Mouse (Mus musculus): Measurements from ENCODE around the gene Tm6sf2. TPM values are rescaled to one million over a fixed set of nuclear protein-coding genes. Genes with fewer than 3 reads are reported as not detected.

The Tm6sf2 gene
- polyA plus RNA-seq, 1 experiment: 30.2 TPM

GRCm38 (mm10) chr8:70110451-70110850 lies 37.7 kb downstream of the Tm6sf2 start:
- no peaks in the 10 kb centered on the region for H3K27me3 ChIP-seq (replicated peaks; ENCODE audit: control insufficient read depth, insufficient read depth, low read length)
- DNase-seq: no peak

DNA sequence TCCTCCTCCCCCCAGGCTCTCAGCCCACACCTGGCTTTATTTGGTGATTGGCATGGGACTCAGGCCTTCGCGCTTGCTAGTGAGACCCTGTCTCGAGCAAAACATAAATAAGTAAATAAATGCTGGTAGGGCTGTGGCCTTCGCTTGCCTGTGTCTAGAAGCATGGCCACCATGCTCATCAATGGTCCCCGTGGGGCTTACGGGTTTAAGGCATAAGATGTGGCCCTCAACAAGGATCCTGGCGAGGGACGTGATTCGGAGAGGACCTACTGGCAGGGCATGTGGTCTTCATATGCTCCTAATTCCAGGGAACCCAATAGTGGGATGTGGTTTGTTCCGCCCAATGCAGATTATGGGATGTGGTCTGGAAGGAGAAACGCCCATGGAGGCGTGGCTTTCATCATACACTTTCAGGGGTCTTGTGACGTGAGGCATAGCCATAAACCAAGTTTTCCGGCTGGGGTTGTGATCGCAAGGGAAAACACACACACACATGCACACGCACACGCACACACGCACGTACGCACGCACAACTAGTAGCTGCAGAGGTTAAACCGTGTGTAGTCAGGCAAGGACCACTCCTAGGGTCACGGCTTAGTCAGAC lies 38.6 kb downstream of the Tm6sf2 start:
- Histone ChIP-seq H3K36me3 (ENCODE audit: control insufficient read depth, insufficient read depth, low read length) (no peaks in the 10 kb centered on the region), H3K27ac (ENCODE audit: insufficient read depth, low read depth, low read length) (no peak overlapping the region), H3K4me3 (ENCODE audit: insufficient read depth, low read depth, low read length) (no peak overlapping the region), H3K27me3 (replicated peaks; ENCODE audit: control insufficient read depth, insufficient read depth, low read length) (no peaks in the 10 kb centered on the region), H3K4me1 (ENCODE audit: control insufficient read depth, insufficient read depth, low read length) (no peaks in the 10 kb centered on the region)
- 49% methylated on average over 23 of the region's 23 CpGs for WGBS
- no peak for DNase-seq
- TF ChIP-seq POLR2A (IDR thresholded peaks at IDR 0.05; ENCODE audit: low read depth, low read length) (no peak), CTCF (conservative IDR thresholded peaks at IDR 0.05; ENCODE audit: insufficient read depth, insufficient read length, low read depth, low read length) (no peak)

More at GRCm38 (mm10) chr8:70110451-70110850, 37.7 kb downstream of the Tm6sf2 start:
- Histone ChIP-seq H3K4me3 (ENCODE audit: insufficient read depth, low read depth, low read length) (no peak overlapping the region), H3K36me3 (ENCODE audit: control insufficient read depth, insufficient read depth, low read length) (no peaks in the 10 kb centered on the region), H3K4me1 (ENCODE audit: control insufficient read depth, insufficient read depth, low read length) (no peaks in the 10 kb centered on the region), H3K27ac (ENCODE audit: insufficient read depth, low read depth, low read length) (no peak overlapping the region)
- TF ChIP-seq POLR2A (IDR thresholded peaks at IDR 0.05; ENCODE audit: low read depth, low read length) (no peak), CTCF (conservative IDR thresholded peaks at IDR 0.05; ENCODE audit: insufficient read depth, insufficient read length, low read depth, low read length) (no peak)
- 87% methylated on average over 2 of the region's 2 CpGs for WGBS

GRCm38 (mm10) chr8:70112401-70113016 lies 39.8 kb downstream of the Tm6sf2 start:
- Histone ChIP-seq H3K27me3 (replicated peaks; ENCODE audit: control insufficient read depth, insufficient read depth, low read length) (no peaks in the 10 kb centered on the region), H3K27ac (ENCODE audit: insufficient read depth, low read depth, low read length) (no peak overlapping the region), H3K36me3 (ENCODE audit: control insufficient read depth, insufficient read depth, low read length) (no peaks in the 10 kb centered on the region), H3K4me3 (ENCODE audit: insufficient read depth, low read depth, low read length) (no peak overlapping the region), H3K4me1 (ENCODE audit: control insufficient read depth, insufficient read depth, low read length) (no peaks in the 10 kb centered on the region)
- TF ChIP-seq CTCF (conservative IDR thresholded peaks at IDR 0.05; ENCODE audit: insufficient read depth, insufficient read length, low read depth, low read length) (no peak), POLR2A (IDR thresholded peaks at IDR 0.05; ENCODE audit: low read depth, low read length) (no peak)
- WGBS: 7% methylated on average over 43 of the region's 43 CpGs
- no peak for DNase-seq

GRCm38 (mm10) chr8:70114488-70114887 lies 41.8 kb downstream of the Tm6sf2 start:
- Histone ChIP-seq H3K4me1 (ENCODE audit: control insufficient read depth, insufficient read depth, low read length) (no peaks in the 10 kb centered on the region), H3K27ac (ENCODE audit: insufficient read depth, low read depth, low read length) (no peak overlapping the region), H3K27me3 (replicated peaks; ENCODE audit: control insufficient read depth, insufficient read depth, low read length) (no peaks in the 10 kb centered on the region), H3K4me3 (ENCODE audit: insufficient read depth, low read depth, low read length) (no peak overlapping the region), H3K36me3 (ENCODE audit: control insufficient read depth, insufficient read depth, low read length) (no peaks in the 10 kb centered on the region)
- WGBS: 17% methylated on average over 6 of the region's 6 CpGs
- no peak for DNase-seq
- TF ChIP-seq CTCF (conservative IDR thresholded peaks at IDR 0.05; ENCODE audit: insufficient read depth, insufficient read length, low read depth, low read length) (no peak), POLR2A (IDR thresholded peaks at IDR 0.05; ENCODE audit: low read depth, low read length) (no peak)

DNA sequence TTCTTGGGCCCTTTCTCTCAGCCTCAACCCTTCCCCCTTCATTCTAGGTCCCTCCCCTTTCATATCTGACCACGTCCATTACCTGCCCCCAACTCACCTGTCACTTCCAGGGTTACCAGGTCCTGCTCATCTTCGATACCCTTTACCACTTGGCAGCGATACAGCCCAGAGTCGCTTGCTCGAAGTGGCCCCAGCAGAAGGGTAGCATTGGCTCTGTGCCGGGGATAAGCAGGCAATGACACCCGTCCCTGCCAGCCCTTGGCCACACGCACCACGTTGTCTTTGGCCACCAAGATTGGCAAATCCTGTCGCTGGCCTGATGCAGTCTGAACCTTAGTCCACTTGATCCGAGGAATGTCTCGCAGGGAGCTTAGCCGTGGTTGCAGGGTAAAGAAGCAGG lies 42.2 kb downstream of the Tm6sf2 start:
- DNase-seq: no peak
- Histone ChIP-seq H3K4me1 (ENCODE audit: control insufficient read depth, insufficient read depth, low read length) (no peaks in the 10 kb centered on the region), H3K4me3 (ENCODE audit: insufficient read depth, low read depth, low read length) (no peak overlapping the region), H3K27me3 (replicated peaks; ENCODE audit: control insufficient read depth, insufficient read depth, low read length) (no peaks in the 10 kb centered on the region), H3K36me3 (ENCODE audit: control insufficient read depth, insufficient read depth, low read length) (no peaks in the 10 kb centered on the region), H3K27ac (ENCODE audit: insufficient read depth, low read depth, low read length) (no peak overlapping the region)
- 67% methylated on average over 13 of the region's 13 CpGs for WGBS
- no peak for TF ChIP-seq CTCF (conservative IDR thresholded peaks at IDR 0.05; ENCODE audit: insufficient read depth, insufficient read length, low read depth, low read length)
- TF ChIP-seq POLR2A (IDR thresholded peaks at IDR 0.05; ENCODE audit: low read depth, low read length): no peak

DNA sequence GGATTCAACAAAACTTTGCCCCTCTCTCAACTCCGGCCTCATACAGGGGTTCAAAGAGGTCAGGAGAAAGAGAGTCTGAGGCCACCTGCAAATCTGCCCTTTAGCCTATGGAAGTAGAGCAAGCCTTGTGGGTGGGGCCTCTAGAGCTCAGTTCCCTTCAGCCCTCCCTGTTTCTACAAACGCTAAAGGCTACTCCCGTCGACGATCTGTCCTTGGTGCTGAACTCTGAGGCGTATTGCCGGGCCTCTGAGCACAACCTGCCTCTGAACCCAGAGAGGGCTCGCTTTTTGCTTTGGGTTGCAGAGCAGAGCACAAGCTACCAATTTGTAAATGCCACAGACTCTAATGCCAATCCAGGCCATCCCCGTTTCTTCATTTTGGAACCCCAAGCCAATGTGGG lies 44.9 kb downstream of the Tm6sf2 start:
- Histone ChIP-seq H3K27ac (ENCODE audit: insufficient read depth, low read depth, low read length) (no peak overlapping the region), H3K4me1 (ENCODE audit: control insufficient read depth, insufficient read depth, low read length) (no peaks in the 10 kb centered on the region), H3K36me3 (ENCODE audit: control insufficient read depth, insufficient read depth, low read length) (no peaks in the 10 kb centered on the region), H3K27me3 (replicated peaks; ENCODE audit: control insufficient read depth, insufficient read depth, low read length) (no peaks in the 10 kb centered on the region), H3K4me3 (ENCODE audit: insufficient read depth, low read depth, low read length) (no peak overlapping the region)
- WGBS: 6% methylated on average over 9 of the region's 9 CpGs
- TF ChIP-seq POLR2A (IDR thresholded peaks at IDR 0.05; ENCODE audit: low read depth, low read length) (no peak), CTCF (conservative IDR thresholded peaks at IDR 0.05; ENCODE audit: insufficient read depth, insufficient read length, low read depth, low read length) (no peak)
- DNase-seq: no peak

DNA sequence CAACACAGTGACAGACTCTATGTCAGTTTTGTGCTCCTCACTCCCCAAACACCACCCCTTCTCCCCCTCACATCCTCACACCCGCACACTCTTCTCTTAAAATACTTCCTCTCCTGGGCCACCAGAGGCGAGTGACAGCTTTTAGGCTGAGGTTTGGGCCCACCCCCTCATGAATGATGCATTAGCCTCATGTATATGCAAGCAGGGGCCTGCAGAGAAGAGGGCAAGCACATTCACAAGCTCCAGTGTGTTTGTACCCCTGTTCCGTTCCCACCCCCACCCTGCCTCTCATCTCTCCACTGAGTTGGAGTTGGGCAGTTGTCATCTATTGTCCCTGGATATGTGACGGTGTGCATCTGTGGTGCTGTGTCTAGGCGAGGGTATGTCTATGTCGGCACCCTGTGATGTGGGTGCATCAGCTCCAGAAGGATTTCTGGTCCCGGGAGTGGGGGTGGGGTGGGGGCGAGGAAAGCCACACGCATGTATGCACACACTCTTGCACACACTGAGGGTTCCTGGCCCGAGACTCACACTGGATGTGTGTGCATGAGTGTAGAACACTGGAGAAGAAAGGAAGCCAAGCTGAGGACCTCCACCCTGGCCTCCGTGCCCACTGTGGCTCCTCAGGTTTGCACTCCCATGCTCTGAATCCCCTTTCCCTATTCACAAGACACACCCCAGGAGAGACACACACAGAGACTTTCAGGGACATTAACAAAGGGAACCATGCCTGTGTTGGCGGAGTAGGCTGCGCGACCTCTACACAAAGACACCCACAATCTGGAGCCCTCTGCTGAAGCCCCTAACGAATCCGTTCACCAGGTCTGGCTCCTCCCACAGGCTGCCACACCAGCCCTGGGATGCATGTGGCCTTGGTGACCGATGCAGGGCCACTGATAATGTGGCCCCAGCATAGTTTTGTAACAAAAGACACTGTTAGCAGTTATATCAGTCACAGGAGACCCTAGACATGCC lies 46.3 kb downstream of the Tm6sf2 start:
- 19% methylated on average over 17 of the region's 17 CpGs for WGBS
- no peaks in the 10 kb centered on the region for H3K36me3 ChIP-seq (ENCODE audit: control insufficient read depth, insufficient read depth, low read length)
- no peaks in the 10 kb centered on the region for H3K27me3 ChIP-seq (replicated peaks; ENCODE audit: control insufficient read depth, insufficient read depth, low read length)
- H3K4me1 ChIP-seq (ENCODE audit: control insufficient read depth, insufficient read depth, low read length): no peaks in the 10 kb centered on the region
- no peak for DNase-seq
- TF ChIP-seq POLR2A (IDR thresholded peaks at IDR 0.05; ENCODE audit: low read depth, low read length) (no peak), CTCF (conservative IDR thresholded peaks at IDR 0.05; ENCODE audit: insufficient read depth, insufficient read length, low read depth, low read length) (no peak)
- H3K27ac ChIP-seq (ENCODE audit: insufficient read depth, low read depth, low read length): no peak overlapping the region
- no peak overlapping the region for H3K4me3 ChIP-seq (ENCODE audit: insufficient read depth, low read depth, low read length)
